Mouse (Mus musculus): ENCODE results near the gene Gm20388. TPM values are rescaled to one million over a fixed set of nuclear protein-coding genes. Genes with fewer than 3 reads are reported as not detected.

Gene Gm20388
- polyA plus RNA-seq, 2 experiments = 8.5 TPM; not detected in 1

DNA sequence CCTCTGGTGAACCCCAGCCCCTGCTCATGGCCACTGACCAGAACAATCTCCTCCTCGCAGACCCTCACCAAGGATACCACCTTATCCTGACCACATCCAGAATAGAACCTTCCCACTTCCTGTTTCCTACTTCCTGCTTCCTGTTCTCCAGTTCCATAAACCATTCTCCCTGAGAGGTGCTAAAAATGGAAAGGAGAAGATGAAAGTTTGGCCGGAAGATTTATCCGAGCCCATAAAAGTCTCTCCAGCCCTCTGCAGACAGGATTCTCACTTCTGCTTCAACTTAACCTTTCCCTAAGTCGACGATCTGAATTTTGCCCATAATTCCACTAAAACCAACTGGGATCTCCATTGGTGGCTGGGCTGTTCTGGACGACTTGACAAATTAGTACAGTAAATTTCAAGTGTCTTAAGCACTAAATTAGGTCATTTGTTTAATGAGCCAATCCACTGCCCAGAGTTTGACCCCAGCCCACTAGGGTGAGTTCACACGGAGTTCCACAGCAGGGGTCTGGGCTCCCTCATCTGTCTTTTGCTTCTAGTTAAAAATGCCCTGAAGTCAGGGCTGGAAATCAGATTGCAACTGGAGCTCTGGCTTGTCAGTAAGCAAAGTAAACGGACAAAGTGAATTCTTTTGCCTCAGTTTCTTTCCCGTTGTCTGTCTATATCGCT lies 1391.5 kb downstream of the Gm20388 start:
- H3K4me2 ChIP-seq (ENCODE audit: low read depth) = peak overlapping the region; percentile 18; the same call in 1 of the 2 replicates
- H3K4me3 ChIP-seq (ENCODE audit: insufficient read depth in 1 of 2, low read depth in 2 of 2, low read length in 2 of 2) = peak overlapping the region in 1 of 2 experiments; percentile 10; a peak in 1 of 4 replicates
- H3K9me3 ChIP-seq (ENCODE audit: control insufficient read depth, low read length) = no peaks in the 10 kb centered on the region
- no peaks in the 10 kb centered on the region; the same call in 1 of the 2 replicates for H3K27me3 ChIP-seq (ENCODE audit: control insufficient read depth, insufficient read depth, low read length)
- H3K27ac ChIP-seq = no peak overlapping the region
- 25% methylated on average over 10 of the region's 10 CpGs for WGBS (ENCODE audit: insufficient replicate concordance)
- ATAC-seq (ENCODE audit: insufficient read depth) = no peak
- H3K9ac ChIP-seq (replicated peaks) = no peak overlapping the region
- H3K4me1 ChIP-seq (replicated peaks; ENCODE audit: control insufficient read depth in 2 of 2, insufficient read depth in 2 of 2, low read length in 1 of 2) = peaks cover 0 to 8% of the 10 kb centered on the region in 2 experiments; a peak in 2 of 4 replicates
- no peak for DNase-seq (ENCODE audit: low read depth in 3 of 3, low spot score in 3 of 3)
- no peak for TF ChIP-seq EP300 (IDR thresholded peaks at IDR 0.05; ENCODE audit: low read depth)
- no peak for TF ChIP-seq CTCF (IDR thresholded peaks at IDR 0.05; ENCODE audit: low read depth)
- H3K36me3 ChIP-seq (replicated peaks; ENCODE audit: control insufficient read depth, insufficient read depth, low read depth) = no peaks in the 10 kb centered on the region

GRCm38 (mm10) chr8:121307723-121308122 lies 1397.1 kb downstream of the Gm20388 start:
- Histone ChIP-seq H3K4me3 (ENCODE audit: insufficient read depth in 1 of 2, low read depth in 2 of 2, low read length in 2 of 2) (no peak overlapping the region), H3K9me3 (ENCODE audit: control insufficient read depth, low read length) (no peaks in the 10 kb centered on the region), H3K36me3 (replicated peaks; ENCODE audit: control insufficient read depth, insufficient read depth, low read depth) (no peaks in the 10 kb centered on the region), H3K27me3 (ENCODE audit: control insufficient read depth, insufficient read depth, low read length) (no peaks in the 10 kb centered on the region), H3K4me2 (ENCODE audit: low read depth) (no peak overlapping the region), H3K4me1 (replicated peaks; ENCODE audit: control insufficient read depth in 2 of 2, insufficient read depth in 2 of 2, low read length in 1 of 2) (no peaks in the 10 kb centered on the region), H3K9ac (replicated peaks) (no peak overlapping the region), H3K27ac (no peak overlapping the region)
- DNase-seq (ENCODE audit: low read depth in 3 of 3, low spot score in 3 of 3) (no peak), ATAC-seq (ENCODE audit: insufficient read depth) (no peak)
- TF ChIP-seq CTCF (IDR thresholded peaks at IDR 0.05; ENCODE audit: low read depth) (no peak), EP300 (IDR thresholded peaks at IDR 0.05; ENCODE audit: low read depth) (no peak)
- WGBS (ENCODE audit: insufficient replicate concordance) = 68% methylated on average over 7 of the region's 7 CpGs

- H3K4me1 ChIP-seq (replicated peaks; ENCODE audit: control insufficient read depth in 2 of 2, insufficient read depth in 2 of 2, low read length in 1 of 2) = no peaks in the 10 kb centered on the region; a peak in 1 of 4 replicates
- H3K4me3 ChIP-seq (ENCODE audit: insufficient read depth in 1 of 2, low read depth in 2 of 2, low read length in 2 of 2) = no peak overlapping the region
- no peaks in the 10 kb centered on the region for H3K9me3 ChIP-seq (ENCODE audit: control insufficient read depth, low read length)
- WGBS (ENCODE audit: insufficient replicate concordance) = 24% methylated on average over 25 of the region's 25 CpGs
- no peak for ATAC-seq (ENCODE audit: insufficient read depth)
- H3K27me3 ChIP-seq (ENCODE audit: control insufficient read depth, insufficient read depth, low read length) = no peaks in the 10 kb centered on the region
- no peak overlapping the region for H3K4me2 ChIP-seq (ENCODE audit: low read depth)
- TF ChIP-seq EP300 (IDR thresholded peaks at IDR 0.05; ENCODE audit: low read depth) = no peak
- peak; percentile 19; the same call in 1 of the 2 replicates for TF ChIP-seq CTCF (IDR thresholded peaks at IDR 0.05; ENCODE audit: low read depth)
- no peak overlapping the region for H3K27ac ChIP-seq
- H3K9ac ChIP-seq (replicated peaks) = no peak overlapping the region
- DNase-seq (ENCODE audit: low read depth in 3 of 3, low spot score in 3 of 3) = no peak
- no peaks in the 10 kb centered on the region for H3K36me3 ChIP-seq (replicated peaks; ENCODE audit: control insufficient read depth, insufficient read depth, low read depth)
These were observed 1400.6 kb downstream of the Gm20388 start for GRCm38 (mm10) chr8:121310976-121311819.

GRCm38 (mm10) chr8:121313458-121313857 lies 1402.8 kb downstream of the Gm20388 start:
- Histone ChIP-seq H3K4me2 (ENCODE audit: low read depth) (no peak overlapping the region), H3K36me3 (replicated peaks; ENCODE audit: control insufficient read depth, insufficient read depth, low read depth) (no peaks in the 10 kb centered on the region), H3K4me3 (ENCODE audit: insufficient read depth in 1 of 2, low read depth in 2 of 2, low read length in 2 of 2) (no peak overlapping the region), H3K4me1 (replicated peaks; ENCODE audit: control insufficient read depth in 2 of 2, insufficient read depth in 2 of 2, low read length in 1 of 2) (no peaks in the 10 kb centered on the region; a peak in 1 of 4 replicates), H3K27ac (no peak overlapping the region), H3K9me3 (ENCODE audit: control insufficient read depth, low read length) (no peaks in the 10 kb centered on the region), H3K27me3 (ENCODE audit: control insufficient read depth, insufficient read depth, low read length) (no peaks in the 10 kb centered on the region), H3K9ac (replicated peaks) (no peak overlapping the region)
- DNase-seq (ENCODE audit: low read depth in 3 of 3, low spot score in 3 of 3) = no peak
- no peak for TF ChIP-seq EP300 (IDR thresholded peaks at IDR 0.05; ENCODE audit: low read depth)
- TF ChIP-seq CTCF (IDR thresholded peaks at IDR 0.05; ENCODE audit: low read depth) = peak; percentile 16; the same call in 1 of the 2 replicates
- WGBS (ENCODE audit: insufficient replicate concordance) = 41% methylated on average over 6 of the region's 6 CpGs
- no peak for ATAC-seq (ENCODE audit: insufficient read depth)

DNA sequence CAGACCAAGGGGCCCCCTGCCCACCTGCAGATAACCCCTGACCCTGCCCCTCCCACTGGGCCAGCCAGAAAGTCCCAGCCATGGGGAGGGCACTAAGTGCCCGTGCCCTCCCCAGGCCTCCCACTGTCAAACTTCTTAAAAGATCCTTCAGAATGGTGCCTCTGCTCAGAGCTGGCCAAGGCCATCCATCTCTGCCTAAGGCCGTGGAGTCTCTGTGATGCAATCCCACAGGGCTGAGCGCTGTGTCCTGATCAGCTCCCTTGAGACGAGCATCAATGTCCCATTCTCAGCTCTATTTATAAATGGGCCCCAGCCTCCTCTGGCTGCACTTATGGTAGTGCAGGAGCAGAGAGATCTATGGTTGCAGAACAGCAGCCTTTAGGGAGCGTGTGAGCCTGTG lies 1403.4 kb downstream of the Gm20388 start:
- Histone ChIP-seq H3K27me3 (ENCODE audit: control insufficient read depth, insufficient read depth, low read length) (no peaks in the 10 kb centered on the region), H3K9ac (replicated peaks) (no peak overlapping the region), H3K4me2 (ENCODE audit: low read depth) (no peak overlapping the region), H3K9me3 (ENCODE audit: control insufficient read depth, low read length) (no peaks in the 10 kb centered on the region), H3K4me3 (ENCODE audit: insufficient read depth in 1 of 2, low read depth in 2 of 2, low read length in 2 of 2) (no peak overlapping the region), H3K27ac (no peak overlapping the region), H3K36me3 (replicated peaks; ENCODE audit: control insufficient read depth, insufficient read depth, low read depth) (no peaks in the 10 kb centered on the region), H3K4me1 (replicated peaks; ENCODE audit: control insufficient read depth in 2 of 2, insufficient read depth in 2 of 2, low read length in 1 of 2) (no peaks in the 10 kb centered on the region; a peak in 1 of 4 replicates)
- no peak for TF ChIP-seq EP300 (IDR thresholded peaks at IDR 0.05; ENCODE audit: low read depth)
- no peak for TF ChIP-seq CTCF (IDR thresholded peaks at IDR 0.05; ENCODE audit: low read depth)
- ATAC-seq (ENCODE audit: insufficient read depth) (no peak), DNase-seq (ENCODE audit: low read depth in 3 of 3, low spot score in 3 of 3) (no peak)
- WGBS (ENCODE audit: insufficient replicate concordance) = 53% methylated on average over 5 of the region's 5 CpGs

Measured in liver, embryonic 14.5 days (tissue).